Mouse (Mus musculus) testis, adult 2 months (tissue): Measurements from ENCODE around the gene Hist1h4f.

Source experiments
- CTCF ChIP-seq: fragments of 200-500 bp; IDR thresholded peaks from 2 replicates; pipeline ENCODE4 v1.5.1; 2012; ENCODE audit warnings: low read depth, mild to moderate bottlenecking, inconsistent platforms, low read length, moderate library complexity; ENCODE audit not compliant: control insufficient read depth, insufficient read depth, insufficient replicate concordance
- POLR2A ChIP-seq: fragments of 200-500 bp; IDR thresholded peaks from 2 replicates; pipeline ENCODE4 v1.6.1; 2012; ENCODE audit warnings: low read depth, mild to moderate bottlenecking, inconsistent platforms, low read length, moderate library complexity; ENCODE audit not compliant: control insufficient read depth

DNA sequence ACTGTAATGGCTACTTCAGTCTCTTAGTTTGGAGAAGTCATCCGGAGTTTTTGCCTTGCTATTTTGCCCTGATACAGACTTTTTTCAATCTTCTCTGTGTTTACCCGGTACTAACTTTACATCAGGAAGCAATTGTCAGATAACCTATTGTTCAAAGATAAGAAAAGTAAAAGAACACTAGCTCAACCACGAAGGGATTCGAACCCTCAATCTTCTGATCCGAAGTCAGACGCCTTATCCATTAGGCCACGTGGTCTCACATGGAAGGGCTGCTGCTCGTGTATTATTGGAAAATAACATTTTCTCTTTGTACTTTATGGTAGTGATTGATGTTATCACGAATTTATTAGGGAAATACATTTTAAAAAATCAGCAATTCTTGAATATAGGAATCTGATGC is 47.7 kb downstream of the Hist1h4f start:
- TF ChIP-seq CTCF (no peak), POLR2A (no peak)
